Mouse (Mus musculus): ENCODE data around the gene Meioc. TPM values are rescaled to one million over a fixed set of nuclear protein-coding genes. Genes with fewer than 3 reads are reported as not detected.

Meioc gene
- polyA plus RNA-seq, 1 experiment from 2014 or later, result 0.79 TPM

- H3K4me2 ChIP-seq (ENCODE audit: low read depth, low read length), result no peak overlapping the region
- no peak overlapping the region for H3K4me3 ChIP-seq (replicated peaks; ENCODE audit: low read length)
- H3K9me3 ChIP-seq (replicated peaks; ENCODE audit: control insufficient read depth, low read length), result no peaks in the 10 kb centered on the region
- no peaks in the 10 kb centered on the region for H3K27me3 ChIP-seq (ENCODE audit: control insufficient read depth, insufficient read depth, low read length)
- H3K36me3 ChIP-seq (ENCODE audit: control insufficient read depth, insufficient read depth, low read length), result no peaks in the 10 kb centered on the region
- peak; percentile 58 for ATAC-seq (ENCODE audit: insufficient read depth, low FRiP score)
- H3K4me1 ChIP-seq (ENCODE audit: control insufficient read depth, insufficient read depth, low read length), result no peaks in the 10 kb centered on the region
- no peak overlapping the region for H3K9ac ChIP-seq (ENCODE audit: low read length)
- H3K27ac ChIP-seq (ENCODE audit: low read length), result no peak overlapping the region; the same call in 1 of the 2 replicates
- WGBS, result 34% methylated on average over 8 of the region's 8 CpGs
Observed at GRCm38 (mm10) chr11:102655888-102656287, 7.6 kb upstream of the Meioc start.

- Histone ChIP-seq H3K4me1 (ENCODE audit: control insufficient read depth, insufficient read depth, low read length) (no peaks in the 10 kb centered on the region), H3K36me3 (ENCODE audit: control insufficient read depth, insufficient read depth, low read length) (no peaks in the 10 kb centered on the region), H3K4me2 (ENCODE audit: low read depth, low read length) (peak overlapping the region; percentile 24; the same call in 1 of the 2 replicates), H3K9ac (ENCODE audit: low read length) (no peak overlapping the region), H3K27ac (ENCODE audit: low read length) (no peak overlapping the region; the same call in 1 of the 2 replicates), H3K27me3 (ENCODE audit: control insufficient read depth, insufficient read depth, low read length) (no peaks in the 10 kb centered on the region), H3K4me3 (replicated peaks; ENCODE audit: low read length) (no peak overlapping the region; the same call in 1 of the 2 replicates), H3K9me3 (replicated peaks; ENCODE audit: control insufficient read depth, low read length) (no peaks in the 10 kb centered on the region)
- WGBS, result 8% methylated on average over 4 of the region's 4 CpGs
- ATAC-seq (ENCODE audit: insufficient read depth, low FRiP score), result peak; percentile 61; the same call in 1 of the 2 replicates
Observed at GRCm38 (mm10) chr11:102656326-102656926, 7.1 kb upstream of the Meioc start.

GRCm38 (mm10) chr11:102656931-102657330 lies 6.6 kb upstream of the Meioc start:
- 60% methylated on average over 6 of the region's 6 CpGs for WGBS
- H3K36me3 ChIP-seq (ENCODE audit: control insufficient read depth, insufficient read depth, low read length), result no peaks in the 10 kb centered on the region

GRCm38 (mm10) chr11:102665151-102665550 lies 1.6 kb downstream of the Meioc start:
- Histone ChIP-seq H3K27me3 (ENCODE audit: control insufficient read depth, insufficient read depth, low read length) (peaks cover 21% of the 10 kb centered on the region), H3K36me3 (ENCODE audit: control insufficient read depth, insufficient read depth, low read length) (no peaks in the 10 kb centered on the region), H3K4me3 (replicated peaks; ENCODE audit: low read length) (peak overlapping the region; percentile 21), H3K4me1 (ENCODE audit: control insufficient read depth, insufficient read depth, low read length) (no peaks in the 10 kb centered on the region), H3K4me2 (ENCODE audit: low read depth, low read length) (peak overlapping the region; percentile 24; the same call in 1 of the 2 replicates), H3K27ac (ENCODE audit: low read length) (no peak overlapping the region), H3K9me3 (replicated peaks; ENCODE audit: control insufficient read depth, low read length) (peaks cover 17% of the 10 kb centered on the region), H3K9ac (ENCODE audit: low read length) (no peak overlapping the region)
- WGBS, result 48% methylated on average over 33 of the region's 33 CpGs
- ATAC-seq (ENCODE audit: insufficient read depth, low FRiP score), result no peak

More at GRCm38 (mm10) chr11:102656931-102657330, 6.6 kb upstream of the Meioc start:
- Histone ChIP-seq H3K4me3 (replicated peaks; ENCODE audit: low read length) (no peak overlapping the region), H3K27me3 (ENCODE audit: control insufficient read depth, insufficient read depth, low read length) (no peaks in the 10 kb centered on the region), H3K9me3 (replicated peaks; ENCODE audit: control insufficient read depth, low read length) (no peaks in the 10 kb centered on the region), H3K27ac (ENCODE audit: low read length) (no peak overlapping the region), H3K9ac (ENCODE audit: low read length) (no peak overlapping the region), H3K4me2 (ENCODE audit: low read depth, low read length) (no peak overlapping the region), H3K4me1 (ENCODE audit: control insufficient read depth, insufficient read depth, low read length) (no peaks in the 10 kb centered on the region)
- no peak for ATAC-seq (ENCODE audit: insufficient read depth, low FRiP score)

- H3K27ac ChIP-seq (ENCODE audit: low read length), result no peak overlapping the region
- peak overlapping the region; percentile 21 for H3K4me3 ChIP-seq (replicated peaks; ENCODE audit: low read length)
- 37% methylated on average over 84 of the region's 84 CpGs for WGBS
- H3K9me3 ChIP-seq (replicated peaks; ENCODE audit: control insufficient read depth, low read length), result peaks cover 17% of the 10 kb centered on the region
- H3K9ac ChIP-seq (ENCODE audit: low read length), result no peak overlapping the region
- H3K4me1 ChIP-seq (ENCODE audit: control insufficient read depth, insufficient read depth, low read length), result no peaks in the 10 kb centered on the region
- H3K36me3 ChIP-seq (ENCODE audit: control insufficient read depth, insufficient read depth, low read length), result no peaks in the 10 kb centered on the region
- peaks cover 21% of the 10 kb centered on the region for H3K27me3 ChIP-seq (ENCODE audit: control insufficient read depth, insufficient read depth, low read length)
- peak overlapping the region; percentile 24; the same call in 1 of the 2 replicates for H3K4me2 ChIP-seq (ENCODE audit: low read depth, low read length)
- ATAC-seq (ENCODE audit: insufficient read depth, low FRiP score), result no peak
Observed at GRCm38 (mm10) chr11:102665637-102666435, 2.3 kb downstream of the Meioc start.

- WGBS, result 64% methylated on average over 6 of the region's 6 CpGs
- Histone ChIP-seq H3K4me1 (ENCODE audit: control insufficient read depth, insufficient read depth, low read length) (no peaks in the 10 kb centered on the region), H3K4me2 (ENCODE audit: low read depth, low read length) (no peak overlapping the region), H3K9ac (ENCODE audit: low read length) (no peak overlapping the region), H3K9me3 (replicated peaks; ENCODE audit: control insufficient read depth, low read length) (no peaks in the 10 kb centered on the region), H3K27me3 (ENCODE audit: control insufficient read depth, insufficient read depth, low read length) (no peaks in the 10 kb centered on the region), H3K4me3 (replicated peaks; ENCODE audit: low read length) (no peak overlapping the region), H3K27ac (ENCODE audit: low read length) (no peak overlapping the region), H3K36me3 (ENCODE audit: control insufficient read depth, insufficient read depth, low read length) (peaks cover 3% of the 10 kb centered on the region; the same call in 1 of the 2 replicates)
- no peak for ATAC-seq (ENCODE audit: insufficient read depth, low FRiP score)
Observed at GRCm38 (mm10) chr11:102690162-102690561, 26.6 kb downstream of the Meioc start.

GRCm38 (mm10) chr11:102695289-102695688 lies 31.8 kb downstream of the Meioc start:
- H3K4me3 ChIP-seq (replicated peaks; ENCODE audit: low read length), result no peak overlapping the region
- H3K27ac ChIP-seq (ENCODE audit: low read length), result no peak overlapping the region
- no peak overlapping the region for H3K4me2 ChIP-seq (ENCODE audit: low read depth, low read length)
- H3K9ac ChIP-seq (ENCODE audit: low read length), result no peak overlapping the region
- peaks cover 13% of the 10 kb centered on the region for H3K4me1 ChIP-seq (ENCODE audit: control insufficient read depth, insufficient read depth, low read length)
- H3K36me3 ChIP-seq (ENCODE audit: control insufficient read depth, insufficient read depth, low read length), result no peaks in the 10 kb centered on the region; the same call in 1 of the 2 replicates
- no peaks in the 10 kb centered on the region for H3K27me3 ChIP-seq (ENCODE audit: control insufficient read depth, insufficient read depth, low read length)
- 91% methylated on average over 7 of the region's 7 CpGs for WGBS
- H3K9me3 ChIP-seq (replicated peaks; ENCODE audit: control insufficient read depth, low read length), result no peaks in the 10 kb centered on the region
- no peak for ATAC-seq (ENCODE audit: insufficient read depth, low FRiP score)

- Histone ChIP-seq H3K9ac (ENCODE audit: low read length) (peak within 1 kb of the TSS; percentile 93), H3K9me3 (replicated peaks; ENCODE audit: control insufficient read depth, low read length) (no peaks in the 10 kb centered on the region), H3K4me3 (replicated peaks; ENCODE audit: low read length) (peak within 1 kb of the TSS; percentile 91), H3K27ac (ENCODE audit: low read length) (peak within 1 kb of the TSS; percentile 50), H3K4me1 (ENCODE audit: control insufficient read depth, insufficient read depth, low read length) (peaks cover 13% of the 10 kb centered on the region), H3K27me3 (ENCODE audit: control insufficient read depth, insufficient read depth, low read length) (no peaks in the 10 kb centered on the region), H3K4me2 (ENCODE audit: low read depth, low read length) (peak within 1 kb of the TSS; percentile 90), H3K36me3 (ENCODE audit: control insufficient read depth, insufficient read depth, low read length) (no peaks in the 10 kb centered on the region; the same call in 1 of the 2 replicates)
- peak; percentile 97 for ATAC-seq (ENCODE audit: insufficient read depth, low FRiP score)
- WGBS, result under 1% methylated on average over 49 of the region's 49 CpGs
Observed at GRCm38 (mm10) chr11:102697338-102698017, 34.0 kb downstream of the Meioc start, which contains the start of gene Ccdc43. Gene Ccdc43, minus strand, starts transcription at chr11:102697782.
